Mouse (Mus musculus): ENCODE measurements around the gene Apoa4. TPM values are rescaled to one million over a fixed set of nuclear protein-coding genes. Genes with fewer than 3 reads are reported as not detected.

Gene Apoa4
- polyA plus RNA-seq, 1 experiment from 2014 or later: not detected

- H3K27ac ChIP-seq (ENCODE audit: low read depth, low read length): no peak overlapping the region
- WGBS: 89% methylated on average over 10 of the region's 10 CpGs
- peaks cover 5% of the 10 kb centered on the region for H3K36me3 ChIP-seq (ENCODE audit: control insufficient read depth, insufficient read depth, low read length)
- ATAC-seq (ENCODE audit: insufficient read depth, low FRiP score, low TSS enrichment) (no peak), DNase-seq (ENCODE audit: low spot score) (no peak)
- H3K4me2 ChIP-seq (ENCODE audit: low read depth): no peak overlapping the region
- H3K9me3 ChIP-seq (ENCODE audit: control insufficient read depth, low read length): no peaks in the 10 kb centered on the region
- no peak overlapping the region for H3K4me3 ChIP-seq (ENCODE audit: low read depth, low read length)
- H3K9ac ChIP-seq (ENCODE audit: low read length): no peak overlapping the region
- no peaks in the 10 kb centered on the region for H3K27me3 ChIP-seq (ENCODE audit: control insufficient read depth, insufficient read depth, low read length)
- no peaks in the 10 kb centered on the region for H3K4me1 ChIP-seq (ENCODE audit: control insufficient read depth, insufficient read depth, low read length)
Measured at GRCm38 (mm10) chr9:46206834-46207500, 33.5 kb upstream of the Apoa4 start.

- H3K4me1 ChIP-seq (ENCODE audit: control insufficient read depth, insufficient read depth, low read length): no peaks in the 10 kb centered on the region
Measured at GRCm38 (mm10) chr9:46207501-46207869, 33.0 kb upstream of the Apoa4 start.

GRCm38 (mm10) chr9:46208401-46208974, 32.0 kb upstream of the Apoa4 start:
- WGBS: 88% methylated on average over 13 of the region's 13 CpGs
- Histone ChIP-seq H3K36me3 (ENCODE audit: control insufficient read depth, insufficient read depth, low read length) (peaks cover 11% of the 10 kb centered on the region), H3K27me3 (ENCODE audit: control insufficient read depth, insufficient read depth, low read length) (no peaks in the 10 kb centered on the region), H3K27ac (ENCODE audit: low read depth, low read length) (no peak overlapping the region), H3K9me3 (ENCODE audit: control insufficient read depth, low read length) (no peaks in the 10 kb centered on the region), H3K4me3 (ENCODE audit: low read depth, low read length) (no peak overlapping the region), H3K9ac (ENCODE audit: low read length) (no peak overlapping the region), H3K4me2 (ENCODE audit: low read depth) (no peak overlapping the region), H3K4me1 (ENCODE audit: control insufficient read depth, insufficient read depth, low read length) (no peaks in the 10 kb centered on the region)
- ATAC-seq (ENCODE audit: insufficient read depth, low FRiP score, low TSS enrichment) (no peak), DNase-seq (ENCODE audit: low spot score) (no peak)

More at GRCm38 (mm10) chr9:46207501-46207869, 33.0 kb upstream of the Apoa4 start:
- no peak for DNase-seq (ENCODE audit: low spot score)
- Histone ChIP-seq H3K9me3 (ENCODE audit: control insufficient read depth, low read length) (no peaks in the 10 kb centered on the region), H3K36me3 (ENCODE audit: control insufficient read depth, insufficient read depth, low read length) (peaks cover 10% of the 10 kb centered on the region), H3K4me3 (ENCODE audit: low read depth, low read length) (no peak overlapping the region), H3K27ac (ENCODE audit: low read depth, low read length) (no peak overlapping the region), H3K9ac (ENCODE audit: low read length) (no peak overlapping the region), H3K4me2 (ENCODE audit: low read depth) (no peak overlapping the region), H3K27me3 (ENCODE audit: control insufficient read depth, insufficient read depth, low read length) (no peaks in the 10 kb centered on the region)
- 85% methylated on average over 6 of the region's 6 CpGs for WGBS
- ATAC-seq (ENCODE audit: insufficient read depth, low FRiP score, low TSS enrichment): no peak

GRCm38 (mm10) chr9:46210473-46210872, 30.0 kb upstream of the Apoa4 start:
- H3K4me1 ChIP-seq (ENCODE audit: control insufficient read depth, insufficient read depth, low read length): no peaks in the 10 kb centered on the region
- DNase-seq (ENCODE audit: low spot score) (no peak), ATAC-seq (ENCODE audit: insufficient read depth, low FRiP score, low TSS enrichment) (no peak)
- no peak overlapping the region for H3K4me3 ChIP-seq (ENCODE audit: low read depth, low read length)
- no peak overlapping the region for H3K9ac ChIP-seq (ENCODE audit: low read length)
- H3K4me2 ChIP-seq (ENCODE audit: low read depth): no peak overlapping the region
- H3K9me3 ChIP-seq (ENCODE audit: control insufficient read depth, low read length): no peaks in the 10 kb centered on the region
- H3K27me3 ChIP-seq (ENCODE audit: control insufficient read depth, insufficient read depth, low read length): no peaks in the 10 kb centered on the region
- no peak overlapping the region for H3K27ac ChIP-seq (ENCODE audit: low read depth, low read length)
- peaks cover 11% of the 10 kb centered on the region for H3K36me3 ChIP-seq (ENCODE audit: control insufficient read depth, insufficient read depth, low read length)
- 93% methylated on average over 12 of the region's 12 CpGs for WGBS

- Histone ChIP-seq H3K27me3 (ENCODE audit: control insufficient read depth, insufficient read depth, low read length) (no peaks in the 10 kb centered on the region), H3K4me1 (ENCODE audit: control insufficient read depth, insufficient read depth, low read length) (no peaks in the 10 kb centered on the region), H3K9me3 (ENCODE audit: control insufficient read depth, low read length) (no peaks in the 10 kb centered on the region), H3K36me3 (ENCODE audit: control insufficient read depth, insufficient read depth, low read length) (peaks cover 8% of the 10 kb centered on the region; the same call in 1 of the 2 replicates), H3K4me3 (ENCODE audit: low read depth, low read length) (no peak overlapping the region), H3K9ac (ENCODE audit: low read length) (no peak overlapping the region), H3K27ac (ENCODE audit: low read depth, low read length) (no peak overlapping the region), H3K4me2 (ENCODE audit: low read depth) (no peak overlapping the region)
- ATAC-seq (ENCODE audit: insufficient read depth, low FRiP score, low TSS enrichment): no peak
- no peak for DNase-seq (ENCODE audit: low spot score)
- 97% methylated on average over 4 of the region's 4 CpGs for WGBS
Measured at GRCm38 (mm10) chr9:46214276-46214675, 26.2 kb upstream of the Apoa4 start.

- Histone ChIP-seq H3K4me2 (ENCODE audit: low read depth) (no peak overlapping the region), H3K4me3 (ENCODE audit: low read depth, low read length) (no peak overlapping the region), H3K27me3 (ENCODE audit: control insufficient read depth, insufficient read depth, low read length) (no peaks in the 10 kb centered on the region), H3K4me1 (ENCODE audit: control insufficient read depth, insufficient read depth, low read length) (no peaks in the 10 kb centered on the region), H3K9me3 (ENCODE audit: control insufficient read depth, low read length) (no peaks in the 10 kb centered on the region), H3K9ac (ENCODE audit: low read length) (no peak overlapping the region), H3K36me3 (ENCODE audit: control insufficient read depth, insufficient read depth, low read length) (peaks cover 8% of the 10 kb centered on the region), H3K27ac (ENCODE audit: low read depth, low read length) (no peak overlapping the region)
- whole genome bisulfite sequencing: 95% methylated on average over 10 of the region's 10 CpGs
- DNase-seq (ENCODE audit: low spot score) (no peak), ATAC-seq (ENCODE audit: insufficient read depth, low FRiP score, low TSS enrichment) (no peak)
Measured at GRCm38 (mm10) chr9:46214946-46215337, 25.6 kb upstream of the Apoa4 start.

- DNase-seq (ENCODE audit: low spot score) (no peak), ATAC-seq (ENCODE audit: insufficient read depth, low FRiP score, low TSS enrichment) (no peak)
- Histone ChIP-seq H3K4me2 (ENCODE audit: low read depth) (no peak overlapping the region), H3K9ac (ENCODE audit: low read length) (no peak overlapping the region), H3K4me3 (ENCODE audit: low read depth, low read length) (no peak overlapping the region), H3K4me1 (ENCODE audit: control insufficient read depth, insufficient read depth, low read length) (no peaks in the 10 kb centered on the region), H3K27me3 (ENCODE audit: control insufficient read depth, insufficient read depth, low read length) (no peaks in the 10 kb centered on the region), H3K27ac (ENCODE audit: low read depth, low read length) (no peak overlapping the region), H3K9me3 (ENCODE audit: control insufficient read depth, low read length) (no peaks in the 10 kb centered on the region), H3K36me3 (ENCODE audit: control insufficient read depth, insufficient read depth, low read length) (peaks cover 11% of the 10 kb centered on the region)
- WGBS: 86% methylated on average over 11 of the region's 11 CpGs
Measured at GRCm38 (mm10) chr9:46215338-46216322, 24.9 kb upstream of the Apoa4 start.

- Histone ChIP-seq H3K27ac (ENCODE audit: low read depth, low read length) (no peak overlapping the region), H3K36me3 (ENCODE audit: control insufficient read depth, insufficient read depth, low read length) (peaks cover 15% of the 10 kb centered on the region), H3K4me3 (ENCODE audit: low read depth, low read length) (no peak overlapping the region), H3K4me1 (ENCODE audit: control insufficient read depth, insufficient read depth, low read length) (no peaks in the 10 kb centered on the region), H3K27me3 (ENCODE audit: control insufficient read depth, insufficient read depth, low read length) (no peaks in the 10 kb centered on the region), H3K4me2 (ENCODE audit: low read depth) (no peak overlapping the region), H3K9ac (ENCODE audit: low read length) (no peak overlapping the region), H3K9me3 (ENCODE audit: control insufficient read depth, low read length) (no peaks in the 10 kb centered on the region)
- DNase-seq (ENCODE audit: low spot score) (no peak), ATAC-seq (ENCODE audit: insufficient read depth, low FRiP score, low TSS enrichment) (no peak)
- WGBS: 96% methylated on average over 13 of the region's 13 CpGs
Measured at GRCm38 (mm10) chr9:46216744-46217470, 23.6 kb upstream of the Apoa4 start.

Data from neural tube, embryonic 11.5 days (tissue).